Mouse (Mus musculus) hindbrain, embryonic 11.5 days (tissue): ENCODE data around the gene Ttyh3. TPM values are rescaled to one million over a fixed set of nuclear protein-coding genes. Genes with fewer than 3 reads are reported as not detected.

ENCODE experiments used
- ATAC-seq: fragments of 200-750 bp; cut with Nextera tagmentation; 2 replicates; pipeline ENCODE4 v1.8.0; 2017; ENCODE audit warnings: mild to moderate bottlenecking, moderate TSS enrichment, moderate library complexity; ENCODE audit not compliant: low FRiP score
- DNase-seq: peaks from one replicate; pipeline ENCODE4 v3.0.0-alpha.2; 2015; ENCODE audit warnings: low spot score
- H3K27ac ChIP-seq: fragments of 300-500 bp; sonication (generic); 2 replicates; pipeline ENCODE4 v1.5.1; 2014; ENCODE audit warnings: mild to moderate bottlenecking, low read depth, low read length
- H3K27me3 ChIP-seq: fragments of 300-500 bp; sonication (generic); 2 replicates; pipeline ENCODE4 v1.6.1; 2014; ENCODE audit warnings: mild to moderate bottlenecking, low read length, moderate library complexity, mixed read lengths; ENCODE audit not compliant: control insufficient read depth, insufficient read depth
- H3K36me3 ChIP-seq: fragments of 300-500 bp; sonication (generic); 2 replicates; pipeline ENCODE4 v1.6.1; 2014; ENCODE audit warnings: mild to moderate bottlenecking, low read length, moderate library complexity, mixed read lengths; ENCODE audit not compliant: control insufficient read depth, insufficient read depth
- H3K4me1 ChIP-seq: fragments of 300-500 bp; sonication (generic); replicated peaks from 2 replicates; pipeline ENCODE4 v1.6.1; 2014; ENCODE audit warnings: low read length, mixed read lengths; ENCODE audit not compliant: control insufficient read depth, insufficient read depth
- H3K4me2 ChIP-seq: fragments of 300-500 bp; sonication (generic); replicated peaks from 2 replicates; pipeline ENCODE4 v1.6.1; 2014; ENCODE audit warnings: mild to moderate bottlenecking, low read depth, low read length
- H3K4me3 ChIP-seq: fragments of 300-500 bp; sonication (generic); 2 replicates; pipeline ENCODE4 v1.5.1; 2014; ENCODE audit warnings: low read depth, low read length
- H3K9ac ChIP-seq: fragments of 300-500 bp; sonication (generic); 2 replicates; pipeline ENCODE4 v1.6.1; 2014; ENCODE audit warnings: low read depth, low read length
- H3K9me3 ChIP-seq: fragments of 300-500 bp; sonication (generic); 2 replicates; pipeline ENCODE4 v1.6.1; 2016; ENCODE audit warnings: low read length; ENCODE audit not compliant: control insufficient read depth
- WGBS: fragments of 180-500 bp; shearing (Covaris S2); extraction: QIAGEN DNeasy Blood & Tissue Kit; methylation state at CpG from one replicate; pipeline ENCODE4 v1.1.7; 2014; 5-methylcytosine and 5-hydroxymethylcytosine counted together
- polyA plus RNA-seq: library from polyadenylated mRNA; unstranded; fragments of >200 nt; fragmentation: Nextera tagmentation; extraction: Ambion mirVana; gene quantifications from 2 replicates; pipeline ENCODE4 v1.2.1, GENCODE M21; 2014

Gene Ttyh3
- polyA plus RNA-seq, 1 experiment from 2014 or later: 53.1 TPM

GRCm38 (mm10) chr5:140661427-140661826 lies 12.6 kb upstream of the Ttyh3 start:
- Histone ChIP-seq H3K36me3 (no peaks in the 10 kb centered on the region), H3K27me3 (no peaks in the 10 kb centered on the region; the same call in 1 of the 2 replicates), H3K4me3 (no peak overlapping the region), H3K9ac (no peak overlapping the region), H3K4me2 (no peak overlapping the region), H3K9me3 (no peaks in the 10 kb centered on the region), H3K4me1 (no peaks in the 10 kb centered on the region; the same call in 1 of the 2 replicates), H3K27ac (no peak overlapping the region)
- DNase-seq (no peak), ATAC-seq (no peak)
- WGBS: 79% methylated on average over 8 of the region's 8 CpGs

- Histone ChIP-seq H3K9me3 (no peaks in the 10 kb centered on the region), H3K4me1 (no peaks in the 10 kb centered on the region; the same call in 1 of the 2 replicates), H3K36me3 (no peaks in the 10 kb centered on the region), H3K4me3 (no peak overlapping the region), H3K27me3 (no peaks in the 10 kb centered on the region; the same call in 1 of the 2 replicates), H3K9ac (no peak overlapping the region), H3K4me2 (no peak overlapping the region), H3K27ac (no peak overlapping the region)
- no peak for DNase-seq
- ATAC-seq: no peak
- WGBS: 95% methylated on average over 1 of the region's 1 CpGs
Observed at GRCm38 (mm10) chr5:140660398-140660797, 11.6 kb upstream of the Ttyh3 start.

GRCm38 (mm10) chr5:140659607-140660272 lies 10.9 kb upstream of the Ttyh3 start:
- DNase-seq (no peak), ATAC-seq (peak; percentile 45; the same call in 1 of the 2 replicates)
- Histone ChIP-seq H3K4me3 (no peak overlapping the region), H3K27me3 (no peaks in the 10 kb centered on the region; the same call in 1 of the 2 replicates), H3K4me1 (no peaks in the 10 kb centered on the region; the same call in 1 of the 2 replicates), H3K9ac (no peak overlapping the region), H3K4me2 (no peak overlapping the region), H3K9me3 (no peaks in the 10 kb centered on the region), H3K27ac (no peak overlapping the region), H3K36me3 (no peaks in the 10 kb centered on the region)
- WGBS: 33% methylated on average over 16 of the region's 16 CpGs

GRCm38 (mm10) chr5:140654096-140654845 lies 5.4 kb upstream of the Ttyh3 start:
- Histone ChIP-seq H3K4me3 (no peak overlapping the region), H3K4me2 (no peak overlapping the region), H3K4me1 (peaks cover 4% of the 10 kb centered on the region; the same call in 1 of the 2 replicates), H3K27me3 (no peaks in the 10 kb centered on the region), H3K9me3 (no peaks in the 10 kb centered on the region), H3K36me3 (no peaks in the 10 kb centered on the region), H3K27ac (no peak overlapping the region), H3K9ac (no peak overlapping the region)
- WGBS: 89% methylated on average over 15 of the region's 15 CpGs
- ATAC-seq (no peak), DNase-seq (no peak)

GRCm38 (mm10) chr5:140652587-140652986 lies 3.8 kb upstream of the Ttyh3 start:
- Histone ChIP-seq H3K27ac (no peak overlapping the region), H3K4me2 (no peak overlapping the region), H3K9me3 (no peaks in the 10 kb centered on the region), H3K4me3 (no peak overlapping the region), H3K36me3 (no peaks in the 10 kb centered on the region), H3K4me1 (0 out of 2 replicates have a peak, but pooled peaks cover 4% of the 10 kb centered on the region), H3K27me3 (no peaks in the 10 kb centered on the region), H3K9ac (no peak overlapping the region)
- DNase-seq: no peak
- WGBS: 84% methylated on average over 7 of the region's 7 CpGs
- no peak for ATAC-seq

GRCm38 (mm10) chr5:140651231-140651630 lies 2.4 kb upstream of the Ttyh3 start:
- no peaks in the 10 kb centered on the region for H3K9me3 ChIP-seq
- DNase-seq (no peak), ATAC-seq (no peak)
- no peak overlapping the region for H3K4me3 ChIP-seq
- WGBS: 89% methylated on average over 11 of the region's 11 CpGs
- H3K4me1 ChIP-seq: peaks cover 11% of the 10 kb centered on the region
- no peaks in the 10 kb centered on the region for H3K27me3 ChIP-seq
- H3K36me3 ChIP-seq: no peaks in the 10 kb centered on the region; the same call in 1 of the 2 replicates
- no peak overlapping the region for H3K4me2 ChIP-seq
- H3K9ac ChIP-seq: no peak overlapping the region
- H3K27ac ChIP-seq: no peak overlapping the region

GRCm38 (mm10) chr5:140649881-140650414 lies 1.1 kb upstream of the Ttyh3 start:
- 69% methylated on average over 7 of the region's 7 CpGs for WGBS
- Histone ChIP-seq H3K27me3 (no peaks in the 10 kb centered on the region), H3K27ac (no peak overlapping the region), H3K4me3 (peak overlapping the region; percentile 98; the same call in 1 of the 2 replicates), H3K36me3 (peaks cover 6% of the 10 kb centered on the region; the same call in 1 of the 2 replicates), H3K9me3 (no peaks in the 10 kb centered on the region), H3K4me1 (peaks cover 14% of the 10 kb centered on the region), H3K9ac (no peak overlapping the region; the same call in 1 of the 2 replicates), H3K4me2 (peak overlapping the region; percentile 37)
- ATAC-seq (no peak), DNase-seq (no peak)

GRCm38 (mm10) chr5:140649101-140649667 lies 353 bp upstream of the Ttyh3 start:
- peak; percentile 98 for DNase-seq
- WGBS: 3% methylated on average over 26 of the region's 26 CpGs
- peak overlapping the region; percentile 98 for H3K4me3 ChIP-seq
- peaks cover 6% of the 10 kb centered on the region; the same call in 1 of the 2 replicates for H3K36me3 ChIP-seq
- H3K9ac ChIP-seq: peak overlapping the region; percentile 46
- peak overlapping the region; percentile 87 for H3K27ac ChIP-seq
- no peaks in the 10 kb centered on the region for H3K9me3 ChIP-seq
- H3K27me3 ChIP-seq: no peaks in the 10 kb centered on the region
- peak; percentile 96 for ATAC-seq
- peaks cover 14% of the 10 kb centered on the region for H3K4me1 ChIP-seq
- H3K4me2 ChIP-seq: peak overlapping the region; percentile 37
